Mouse (Mus musculus): ENCODE measurements around the gene Car9. TPM values are rescaled to one million over a fixed set of nuclear protein-coding genes. Genes with fewer than 3 reads are reported as not detected.

The Car9 gene
- total RNA-seq, 2 experiments from 2014 or later = 0.17 to 0.35 TPM

Other genes starting within 250 kb of the Car9 start
- under 1 TPM; 0.20 to 0.22 TPM for gene Atp8b5, start 239.8 kb upstream of the Car9 start, total RNA-seq (2021)
- 100 to 1,000 TPM; 104 to 120 TPM for gene Rusc2, start 125.0 kb upstream of the Car9 start, total RNA-seq (2021)
- 1 to 10 TPM in 1 of 2 experiments, under 1 TPM in 1; 0.72 to 2.6 TPM for gene Fam166b, start 77.8 kb upstream of the Car9 start, total RNA-seq (2021)
- gene Tesk1, start 65.0 kb upstream of the Car9 start, total RNA-seq (2021) = 10 to 100 TPM; 76.2 to 76.3 TPM
- gene Cd72, start 52.3 kb upstream of the Car9 start, total RNA-seq (2021) = not detected
- gene Sit1, start 23.2 kb upstream of the Car9 start, total RNA-seq (2021) = not detected
- 10 to 100 TPM; 25.0 to 26.0 TPM for gene Ccdc107, start 14.1 kb upstream of the Car9 start, total RNA-seq (2021)
- gene Arhgef39, start 7.3 kb upstream of the Car9 start, total RNA-seq (2021) = under 1 TPM; 0.56 to 0.82 TPM
- gene Tpm2, start 16.8 kb downstream of the Car9 start, total RNA-seq (2021) = 1 to 10 TPM; 4.8 to 6.9 TPM
- 10 to 100 TPM; 72.6 to 73.2 TPM for gene Creb3, start 55.4 kb downstream of the Car9 start, total RNA-seq (2021)
- gene Tln1, start 55.7 kb downstream of the Car9 start, total RNA-seq (2021) = 10 to 100 TPM; 44.8 to 49.0 TPM
- 10 to 100 TPM; 43.2 to 51.2 TPM for gene Rgp1, start 71.7 kb downstream of the Car9 start, total RNA-seq (2021)
- gene Gba2, start 71.9 kb downstream of the Car9 start, total RNA-seq (2021) = 10 to 100 TPM; 58.8 to 59.6 TPM
- gene Msmp, start 77.5 kb downstream of the Car9 start, total RNA-seq (2021) = not detected
- gene Npr2, start 125.0 kb downstream of the Car9 start, total RNA-seq (2021) = 10 to 100 TPM; 51.6 to 59.1 TPM
- gene Spag8, start 146.6 kb downstream of the Car9 start, total RNA-seq (2021) = 1 to 10 TPM in 1 of 2 experiments, under 1 TPM in 1; 0.87 to 1.4 TPM
- 10 to 100 TPM; 29.6 to 33.2 TPM for gene Hint2, start 149.5 kb downstream of the Car9 start, total RNA-seq (2021)
- gene Tmem8b, start 162.0 kb downstream of the Car9 start, total RNA-seq (2021) = 10 to 100 TPM; 66.7 to 67.3 TPM
- gene Fam221b, start 162.2 kb downstream of the Car9 start, total RNA-seq (2021) = 1 to 10 TPM; 1.3 to 1.5 TPM
- not detected for gene Olfr70, start 193.8 kb downstream of the Car9 start, total RNA-seq (2021)
- not detected for gene Olfr71, start 203.3 kb downstream of the Car9 start, total RNA-seq (2021)
- gene Hrct1, start 220.2 kb downstream of the Car9 start, total RNA-seq (2021) = 1 to 10 TPM in 1 of 2 experiments, under 1 TPM in 1; 0.47 to 1.2 TPM
- 1 to 10 TPM in 1 of 2 experiments, under 1 TPM in 1; 0.61 to 1.1 TPM for gene Spaar, start 223.1 kb downstream of the Car9 start, total RNA-seq (2021)